Mouse (Mus musculus): ENCODE results near the gene Snrnp48. TPM values are rescaled to one million over a fixed set of nuclear protein-coding genes. Genes with fewer than 3 reads are reported as not detected.

Gene Snrnp48
- total and polyA plus RNA-seq, 2 experiments from 2014 or later, result 7.8 to 17.7 TPM

DNA sequence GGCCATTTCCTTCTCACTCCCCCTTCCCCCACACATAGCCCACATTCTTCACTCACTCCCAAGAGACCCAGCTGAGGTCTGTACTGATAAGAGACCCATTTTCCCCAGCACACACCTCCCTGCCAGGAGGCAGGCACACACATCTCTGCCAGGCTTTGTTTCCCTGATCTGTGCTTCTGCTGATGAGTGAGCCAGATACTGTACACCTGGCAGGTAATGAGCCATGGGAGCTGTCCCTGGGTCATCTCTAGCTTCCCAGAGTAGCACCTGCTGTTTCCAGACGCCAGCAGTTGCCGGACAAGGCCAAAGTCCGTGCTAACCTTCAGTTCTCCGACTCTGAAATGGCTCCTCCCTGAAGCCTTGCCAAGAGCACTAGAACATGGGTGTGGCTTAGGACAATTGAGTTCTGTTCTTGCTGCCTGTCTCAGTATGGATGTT, 34.0 kb upstream of the Snrnp48 start:
- Histone ChIP-seq H3K4me3 (ENCODE audit: low read length) (no peak overlapping the region), H3K4me1 (ENCODE audit: insufficient read depth, low read length) (no peaks in the 10 kb centered on the region), H3K4me2 (ENCODE audit: low read depth, low read length) (no peak overlapping the region), H3K36me3 (ENCODE audit: insufficient read depth, low read length) (no peaks in the 10 kb centered on the region), H3K9ac (replicated peaks; ENCODE audit: low read length) (no peak overlapping the region), H3K27me3 (ENCODE audit: insufficient read depth, low read length) (no peaks in the 10 kb centered on the region), H3K9me3 (ENCODE audit: low read length) (no peaks in the 10 kb centered on the region), H3K27ac (no peak overlapping the region)
- DNase-seq (ENCODE audit: low spot score), result no peak
- no peak for ATAC-seq
- TF ChIP-seq CTCF (IDR thresholded peaks at IDR 0.05; ENCODE audit: low read depth), result no peak
- 52% methylated on average over 4 of the region's 4 CpGs for WGBS

DNA sequence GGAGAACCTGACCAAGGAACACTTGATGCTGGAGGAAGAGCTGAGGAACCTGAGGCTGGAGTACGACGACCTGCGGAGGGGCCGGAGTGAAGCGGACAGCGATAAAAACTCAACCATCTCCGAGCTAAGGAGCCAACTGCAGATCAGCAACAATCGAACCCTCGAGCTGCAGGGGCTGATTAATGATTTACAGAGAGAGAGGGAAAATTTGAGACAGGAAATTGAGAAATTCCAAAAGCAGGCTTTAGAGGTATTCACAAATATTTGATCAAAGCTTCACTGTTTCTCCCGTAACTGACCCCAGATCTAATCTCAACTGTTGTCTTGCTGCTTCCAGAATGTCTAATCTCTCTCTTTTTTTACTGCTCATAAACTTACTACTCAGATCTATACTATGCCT, 11.3 kb upstream of the Snrnp48 start:
- 84% methylated on average over 10 of the region's 10 CpGs for WGBS
- H3K9ac ChIP-seq (replicated peaks; ENCODE audit: low read length), result no peak overlapping the region
- no peak for TF ChIP-seq CTCF (IDR thresholded peaks at IDR 0.05; ENCODE audit: low read depth)
- H3K4me3 ChIP-seq (ENCODE audit: low read length), result no peak overlapping the region
- peaks cover 18% of the 10 kb centered on the region for H3K9me3 ChIP-seq (ENCODE audit: low read length)
- no peak for DNase-seq (ENCODE audit: low spot score)
- H3K36me3 ChIP-seq (ENCODE audit: insufficient read depth, low read length), result no peaks in the 10 kb centered on the region
- no peaks in the 10 kb centered on the region for H3K27me3 ChIP-seq (ENCODE audit: insufficient read depth, low read length)
- no peak for ATAC-seq
- H3K4me1 ChIP-seq (ENCODE audit: insufficient read depth, low read length), result no peaks in the 10 kb centered on the region
- H3K4me2 ChIP-seq (ENCODE audit: low read depth, low read length), result no peak overlapping the region
- H3K27ac ChIP-seq, result no peak overlapping the region

DNA sequence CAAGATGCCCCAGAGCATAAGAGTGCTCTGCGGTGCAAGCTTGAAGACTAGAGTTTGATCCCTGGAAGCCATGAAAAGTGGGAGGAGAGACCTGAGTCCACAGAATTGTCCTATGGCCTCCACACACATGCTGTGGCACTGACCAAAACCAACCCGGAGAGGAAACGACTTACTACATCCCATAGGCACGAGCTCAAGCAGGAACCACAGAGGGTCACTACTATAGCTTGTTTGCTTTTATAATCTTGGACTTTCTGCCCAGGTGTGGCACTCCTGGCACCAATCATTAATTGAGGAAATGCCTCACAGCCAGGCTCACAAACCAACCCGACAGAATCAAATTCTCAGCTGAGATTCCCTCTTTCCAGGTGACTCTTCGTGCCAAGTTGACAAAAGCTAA, 3.3 kb upstream of the Snrnp48 start:
- Histone ChIP-seq H3K4me3 (ENCODE audit: low read length) (no peak overlapping the region), H3K4me1 (ENCODE audit: insufficient read depth, low read length) (no peaks in the 10 kb centered on the region), H3K27me3 (ENCODE audit: insufficient read depth, low read length) (no peaks in the 10 kb centered on the region), H3K9ac (replicated peaks; ENCODE audit: low read length) (no peak overlapping the region), H3K4me2 (ENCODE audit: low read depth, low read length) (no peak overlapping the region), H3K27ac (no peak overlapping the region), H3K36me3 (ENCODE audit: insufficient read depth, low read length) (no peaks in the 10 kb centered on the region), H3K9me3 (ENCODE audit: low read length) (0 out of 2 replicates have a peak, but pooled peaks cover 6% of the 10 kb centered on the region)
- no peak for TF ChIP-seq CTCF (IDR thresholded peaks at IDR 0.05; ENCODE audit: low read depth)
- ATAC-seq, result no peak
- DNase-seq (ENCODE audit: low spot score), result no peak
- WGBS, result 86% methylated on average over 6 of the region's 6 CpGs

DNA sequence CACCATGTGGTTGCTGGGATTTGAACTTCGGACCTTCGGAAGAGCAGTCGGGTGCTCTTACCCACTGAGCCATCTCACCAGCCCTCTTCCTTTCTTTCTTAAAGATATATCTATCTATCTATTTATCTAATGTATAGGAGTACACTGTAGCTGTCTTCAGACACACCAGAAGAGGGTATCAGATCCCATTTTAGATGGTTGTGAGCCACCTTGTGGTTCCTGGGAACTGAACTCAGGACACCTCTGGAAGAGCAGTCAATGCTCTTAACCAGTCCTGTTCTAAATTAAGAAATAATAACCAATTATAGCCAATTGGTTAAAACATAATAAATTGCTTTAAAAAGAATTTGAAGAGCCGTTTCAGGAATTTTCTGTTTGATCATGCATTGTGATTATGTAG, 567 bp upstream of the Snrnp48 start:
- Histone ChIP-seq H3K4me3 (ENCODE audit: low read length) (peak overlapping the region; percentile 92), H3K36me3 (ENCODE audit: insufficient read depth, low read length) (no peaks in the 10 kb centered on the region), H3K27me3 (ENCODE audit: insufficient read depth, low read length) (no peaks in the 10 kb centered on the region), H3K27ac (no peak overlapping the region), H3K4me2 (ENCODE audit: low read depth, low read length) (peak overlapping the region; percentile 78), H3K9ac (replicated peaks; ENCODE audit: low read length) (no peak overlapping the region), H3K4me1 (ENCODE audit: insufficient read depth, low read length) (0 out of 2 replicates have a peak, but pooled peaks cover 3% of the 10 kb centered on the region), H3K9me3 (ENCODE audit: low read length) (no peaks in the 10 kb centered on the region)
- ATAC-seq, result no peak
- TF ChIP-seq CTCF (IDR thresholded peaks at IDR 0.05; ENCODE audit: low read depth), result no peak
- 63% methylated on average over 4 of the region's 4 CpGs for WGBS
- DNase-seq (ENCODE audit: low spot score), result no peak

- no peak for DNase-seq (ENCODE audit: low spot score)
- WGBS, result 99% methylated on average over 5 of the region's 5 CpGs
- Histone ChIP-seq H3K27me3 (ENCODE audit: insufficient read depth, low read length) (no peaks in the 10 kb centered on the region), H3K27ac (no peak overlapping the region), H3K4me3 (ENCODE audit: low read length) (no peak overlapping the region), H3K36me3 (ENCODE audit: insufficient read depth, low read length) (peaks cover 19% of the 10 kb centered on the region), H3K9ac (replicated peaks; ENCODE audit: low read length) (no peak overlapping the region), H3K4me1 (ENCODE audit: insufficient read depth, low read length) (0 out of 2 replicates have a peak, but pooled peaks cover 3% of the 10 kb centered on the region), H3K4me2 (ENCODE audit: low read depth, low read length) (no peak overlapping the region), H3K9me3 (ENCODE audit: low read length) (no peaks in the 10 kb centered on the region)
- TF ChIP-seq CTCF (IDR thresholded peaks at IDR 0.05; ENCODE audit: low read depth), result no peak
- no peak for ATAC-seq
Observed at GRCm38 (mm10) chr13:38211122-38211521, 6.4 kb downstream of the Snrnp48 start.

GRCm38 (mm10) chr13:38218686-38219085, 13.9 kb downstream of the Snrnp48 start:
- 91% methylated on average over 3 of the region's 3 CpGs for WGBS
- no peak for TF ChIP-seq CTCF (IDR thresholded peaks at IDR 0.05; ENCODE audit: low read depth)
- DNase-seq (ENCODE audit: low spot score) (no peak), ATAC-seq (no peak)
- peaks cover 36% of the 10 kb centered on the region for H3K36me3 ChIP-seq (ENCODE audit: insufficient read depth, low read length)
- H3K9ac ChIP-seq (replicated peaks; ENCODE audit: low read length), result no peak overlapping the region
- H3K4me3 ChIP-seq (ENCODE audit: low read length), result no peak overlapping the region
- H3K4me2 ChIP-seq (ENCODE audit: low read depth, low read length), result no peak overlapping the region
- H3K9me3 ChIP-seq (ENCODE audit: low read length), result no peaks in the 10 kb centered on the region
- no peak overlapping the region for H3K27ac ChIP-seq
- no peaks in the 10 kb centered on the region for H3K4me1 ChIP-seq (ENCODE audit: insufficient read depth, low read length)
- H3K27me3 ChIP-seq (ENCODE audit: insufficient read depth, low read length), result no peaks in the 10 kb centered on the region

GRCm38 (mm10) chr13:38220331-38220730, 15.6 kb downstream of the Snrnp48 start:
- Histone ChIP-seq H3K4me3 (ENCODE audit: low read length) (no peak overlapping the region), H3K4me2 (ENCODE audit: low read depth, low read length) (no peak overlapping the region), H3K27me3 (ENCODE audit: insufficient read depth, low read length) (no peaks in the 10 kb centered on the region), H3K4me1 (ENCODE audit: insufficient read depth, low read length) (no peaks in the 10 kb centered on the region), H3K9ac (replicated peaks; ENCODE audit: low read length) (no peak overlapping the region), H3K36me3 (ENCODE audit: insufficient read depth, low read length) (peaks cover 36% of the 10 kb centered on the region), H3K9me3 (ENCODE audit: low read length) (no peaks in the 10 kb centered on the region), H3K27ac (no peak overlapping the region)
- DNase-seq (ENCODE audit: low spot score) (no peak), ATAC-seq (no peak)
- TF ChIP-seq CTCF (IDR thresholded peaks at IDR 0.05; ENCODE audit: low read depth), result peak; percentile 31; the same call in 1 of the 2 replicates
- WGBS, result 94% methylated on average over 6 of the region's 6 CpGs

All from hindbrain, postnatal 0 days (tissue).